Mouse (Mus musculus): ENCODE measurements around the gene 1110057P08Rik.
"Not testable (repeated sequence)": the region's sequence is repeated elsewhere in the genome, so short reads cannot be mapped to it uniquely, and the experiment has no call there.

Gene 1110057P08Rik

GRCm38 (mm10) chr16:89174435-89174834, at the start of gene 1110057P08Rik:
Gene 1110057P08Rik (plus strand): TSS chr16:89174735.
- DNase-seq: no peak

GRCm38 (mm10) chr16:89140551-89140950, 34.0 kb upstream of the 1110057P08Rik start, which contains the start of gene Gm6358:
Gene Gm6358 (plus strand): TSS chr16:89140851.
- no peak for DNase-seq

- DNase-seq: no peak
These were observed 23.7 kb upstream of the 1110057P08Rik start, which contains the start of gene Gm10061 for GRCm38 (mm10) chr16:89150786-89151185. Gene Gm10061 (plus strand): TSS chr16:89151086.

- DNase-seq: no peak
These were observed 16.9 kb upstream of the 1110057P08Rik start, which contains the start of gene Gm9789 for GRCm38 (mm10) chr16:89157652-89158051. Gene Gm9789 (plus strand): TSS chr16:89157952.

- not testable (repeated sequence) for DNase-seq
These were observed 5.3 kb upstream of the 1110057P08Rik start, which contains the start of gene Gm7735 for GRCm38 (mm10) chr16:89169190-89169589. Gene Gm7735 (plus strand): TSS chr16:89169490.

- DNase-seq: no peak
These were observed 14.1 kb downstream of the 1110057P08Rik start for GRCm38 (mm10) chr16:89188621-89189020.

GRCm38 (mm10) chr16:89205561-89205960, 31.0 kb downstream of the 1110057P08Rik start, which contains the start of gene Krtap20-2:
Gene Krtap20-2 (plus strand): TSS chr16:89205861.
- no peak for DNase-seq
